Mouse (Mus musculus): ENCODE measurements at regions not wholly inside any gene's neighbourhood (a gene's known extent, or its start where the extent isn't known, plus 50 kb on each side); places are given as distances from the start of the nearest gene placed in this dataset.
A peak's percentile ranks its signal among the peaks of the same experiment; 100 is the strongest.

DNA sequence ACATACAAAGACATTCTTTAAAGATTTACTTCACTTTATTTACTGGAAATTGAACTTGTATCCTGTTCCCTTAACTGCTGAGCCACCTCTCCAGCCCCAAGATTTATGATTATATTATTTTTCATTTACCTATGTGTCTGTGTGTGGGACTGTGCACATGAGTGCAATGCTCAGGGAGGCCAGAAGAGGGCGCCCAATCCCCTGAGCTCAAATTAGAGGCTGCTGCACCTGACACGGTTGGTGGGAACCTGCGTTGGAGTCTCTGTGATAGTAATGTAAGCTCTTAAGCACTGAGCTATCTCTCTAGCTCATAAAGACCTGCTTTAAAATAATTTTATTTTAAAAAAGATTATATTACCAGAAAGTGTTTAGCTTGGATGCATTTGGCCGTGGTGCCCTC is 315.3 kb downstream of the Etnk1 start:
- in situ Hi-C loops (cut with MboI; ENCODE audit: low pct_ligation_motif_present, low pct_unique_long_range_greater_than_20kb, low sequenced_read_pairs) (no loop called here), dilution Hi-C loops (cut with MboI; ENCODE audit: extremely low pct_ligation_motif_present, extremely low pct_unique_long_range_greater_than_20kb, low sequenced_read_pairs) (no loop called here)
- no peak overlapping the region for H3K4me2 ChIP-seq (ENCODE audit: insufficient read depth, low read depth, poor library complexity, severe bottlenecking)
- H3K4me3 ChIP-seq (replicated peaks in 1 of 3; ENCODE audit: low read depth in 2 of 3, low read length in 2 of 3, poor library complexity in 1 of 3) = no peak overlapping the region
- no peaks in the 10 kb centered on the region for H3K4me1 ChIP-seq (ENCODE audit: control insufficient read depth in 1 of 2, insufficient read depth in 2 of 2)
- H3K36me3 ChIP-seq (replicated peaks in 1 of 2; ENCODE audit: control insufficient read depth in 1 of 2, insufficient read depth in 1 of 2, low read length in 1 of 2) = no peaks in the 10 kb centered on the region
- H3K9me3 ChIP-seq (replicated peaks; ENCODE audit: low read length) = no peaks in the 10 kb centered on the region
- TF ChIP-seq ELF1 (IDR thresholded peaks at IDR 0.05; ENCODE audit: low read depth, low read length) = no peak
- TF ChIP-seq ETS1 (conservative IDR thresholded peaks at IDR 0.05; ENCODE audit: low read depth, low read length) = no peak
- no peak for TF ChIP-seq MXI1 (IDR thresholded peaks at IDR 0.05; ENCODE audit: low read depth, low read length)
- no peak for TF ChIP-seq CTCF (conservative IDR thresholded peaks at IDR 0.05 in 1 of 2, IDR thresholded peaks at IDR 0.05 in 1 of 2; ENCODE audit: low read depth in 2 of 2, low read length in 2 of 2)
- no peaks in the 10 kb centered on the region for H3K79me2 ChIP-seq (replicated peaks; ENCODE audit: control insufficient read depth, extremely low read depth, insufficient read depth, poor library complexity, severe bottlenecking)
- H3K27ac ChIP-seq (ENCODE audit: insufficient read depth, low read depth) = no peak overlapping the region
- H3K27me3 ChIP-seq (replicated peaks) = no peaks in the 10 kb centered on the region
- no peak overlapping the region for H3K9ac ChIP-seq (ENCODE audit: insufficient read depth, low read depth)
- peak; percentile 2 for DNase-seq (ENCODE audit: extremely low read depth)

DNA sequence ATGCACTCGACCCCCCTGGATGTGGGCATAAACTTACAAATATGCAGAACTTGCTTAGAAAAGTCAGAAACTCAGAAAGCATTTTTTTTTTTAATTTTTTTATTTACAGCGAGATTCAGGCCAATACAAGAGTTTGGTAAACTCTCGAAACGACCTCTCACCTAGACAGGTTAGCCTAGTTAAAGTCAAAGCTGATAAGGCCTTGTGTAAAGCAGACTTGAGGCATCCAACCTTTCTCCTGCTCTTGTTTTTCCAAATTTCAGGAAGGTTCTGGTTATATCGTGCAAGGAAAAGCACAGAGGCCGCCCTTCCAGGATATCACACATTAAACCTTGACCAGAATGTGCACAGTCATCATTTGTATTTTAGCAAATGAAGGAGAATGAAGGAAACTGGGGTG is 315.8 kb downstream of the Etnk1 start:
- in situ Hi-C loops (cut with MboI; ENCODE audit: low pct_ligation_motif_present, low pct_unique_long_range_greater_than_20kb, low sequenced_read_pairs) = no loop called here
- no peaks in the 10 kb centered on the region for H3K9me3 ChIP-seq (replicated peaks; ENCODE audit: low read length)
- no peak for DNase-seq (ENCODE audit: extremely low read depth)

DNA sequence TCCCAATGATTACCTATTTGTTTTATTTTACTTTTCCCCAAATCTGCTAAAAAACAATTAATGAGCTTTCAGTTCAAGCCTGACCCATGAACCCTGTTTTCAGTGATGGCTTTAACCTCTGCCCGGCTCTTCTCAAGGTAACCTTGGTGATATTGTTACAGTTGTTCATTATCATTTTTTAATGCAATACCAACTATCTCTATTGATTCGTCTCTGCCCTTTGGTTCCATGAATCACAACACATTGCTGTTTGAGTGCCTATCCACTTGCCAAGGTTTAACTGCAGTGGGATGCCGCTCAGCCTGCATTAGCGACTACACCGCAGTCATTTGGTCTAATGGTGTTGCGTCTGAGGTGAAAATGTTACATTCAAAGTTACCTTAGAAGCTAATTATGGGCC is 317.9 kb downstream of the Etnk1 start:
- Histone ChIP-seq H3K36me3 (replicated peaks in 1 of 2; ENCODE audit: control insufficient read depth in 1 of 2, insufficient read depth in 1 of 2, low read length in 1 of 2) (no peaks in the 10 kb centered on the region), H3K4me3 (replicated peaks in 1 of 3; ENCODE audit: low read depth in 2 of 3, low read length in 2 of 3, poor library complexity in 1 of 3) (no peak overlapping the region), H3K4me1 (ENCODE audit: control insufficient read depth in 1 of 2, insufficient read depth in 2 of 2) (no peaks in the 10 kb centered on the region), H3K27me3 (replicated peaks) (no peaks in the 10 kb centered on the region), H3K4me2 (ENCODE audit: insufficient read depth, low read depth, poor library complexity, severe bottlenecking) (no peak overlapping the region), H3K79me2 (replicated peaks; ENCODE audit: control insufficient read depth, extremely low read depth, insufficient read depth, poor library complexity, severe bottlenecking) (no peaks in the 10 kb centered on the region), H3K27ac (ENCODE audit: insufficient read depth, low read depth) (no peak overlapping the region), H3K9me3 (replicated peaks; ENCODE audit: low read length) (no peaks in the 10 kb centered on the region), H3K9ac (ENCODE audit: insufficient read depth, low read depth) (no peak overlapping the region)
- dilution Hi-C loops (cut with MboI; ENCODE audit: extremely low pct_ligation_motif_present, extremely low pct_unique_long_range_greater_than_20kb, low sequenced_read_pairs) (no loop called here), in situ Hi-C loops (cut with MboI; ENCODE audit: low pct_ligation_motif_present, low pct_unique_long_range_greater_than_20kb, low sequenced_read_pairs) (no loop called here)
- TF ChIP-seq NELFE (IDR thresholded peaks at IDR 0.05; ENCODE audit: low read depth, low read length) = no peak
- TF ChIP-seq MYC (IDR thresholded peaks at IDR 0.05; ENCODE audit: low read depth, low read length) = no peak
- TF ChIP-seq MAZ (IDR thresholded peaks at IDR 0.05; ENCODE audit: low read depth, low read length) = no peak
- TF ChIP-seq TCF12 (IDR thresholded peaks at IDR 0.05; ENCODE audit: low read depth, low read length) = no peak
- TF ChIP-seq JUND (conservative IDR thresholded peaks at IDR 0.05; ENCODE audit: low read depth, low read length) = no peak
- no peak for TF ChIP-seq GABPA (IDR thresholded peaks at IDR 0.05; ENCODE audit: insufficient replicate concordance, low read depth, low read length)
- TF ChIP-seq EP300 (IDR thresholded peaks at IDR 0.05; ENCODE audit: low read length) = no peak
- TF ChIP-seq CHD2 (IDR thresholded peaks at IDR 0.05; ENCODE audit: low read length) = no peak
- TF ChIP-seq BHLHE40 (IDR thresholded peaks at IDR 0.05; ENCODE audit: low read depth, low read length) = no peak
- TF ChIP-seq KAT2A (IDR thresholded peaks at IDR 0.05; ENCODE audit: insufficient replicate concordance, low read length) = no peak
- TF ChIP-seq ZNF384 (IDR thresholded peaks at IDR 0.05; ENCODE audit: low read depth, low read length) = no peak
- no peak for TF ChIP-seq POLR2A (IDR thresholded peaks at IDR 0.05; ENCODE audit: low read depth, low read length)
- no peak for TF ChIP-seq USF2 (conservative IDR thresholded peaks at IDR 0.05; ENCODE audit: low read depth, low read length)
- TF ChIP-seq NRF1 (IDR thresholded peaks at IDR 0.05; ENCODE audit: low read depth, low read length) = no peak
- no peak for TF ChIP-seq E2F4 (IDR thresholded peaks at IDR 0.05; ENCODE audit: insufficient replicate concordance, low read depth, low read length)
- no peak for TF ChIP-seq ZKSCAN1 (IDR thresholded peaks at IDR 0.05; ENCODE audit: borderline replicate concordance, low read depth, low read length)
- TF ChIP-seq POLR2AphosphoS2 (IDR thresholded peaks at IDR 0.05; ENCODE audit: low read depth, low read length) = no peak
- no peak for DNase-seq (ENCODE audit: extremely low read depth)

More for the DNA sequence above, 315.8 kb downstream of the Etnk1 start:
- dilution Hi-C loops (cut with MboI; ENCODE audit: extremely low pct_ligation_motif_present, extremely low pct_unique_long_range_greater_than_20kb, low sequenced_read_pairs) = no loop called here
- H3K4me1 ChIP-seq (ENCODE audit: control insufficient read depth in 1 of 2, insufficient read depth in 2 of 2) = no peaks in the 10 kb centered on the region
- no peak overlapping the region for H3K4me3 ChIP-seq (replicated peaks in 1 of 3; ENCODE audit: low read depth in 2 of 3, low read length in 2 of 3, poor library complexity in 1 of 3)
- H3K79me2 ChIP-seq (replicated peaks; ENCODE audit: control insufficient read depth, extremely low read depth, insufficient read depth, poor library complexity, severe bottlenecking) = no peaks in the 10 kb centered on the region
- no peak overlapping the region for H3K27ac ChIP-seq (ENCODE audit: insufficient read depth, low read depth)
- TF ChIP-seq POLR2AphosphoS2 (IDR thresholded peaks at IDR 0.05; ENCODE audit: low read depth, low read length) = no peak
- TF ChIP-seq MEF2A (IDR thresholded peaks at IDR 0.05; ENCODE audit: borderline replicate concordance, low read depth, low read length) = no peak
- TF ChIP-seq MXI1 (IDR thresholded peaks at IDR 0.05; ENCODE audit: low read depth, low read length) = no peak
- H3K9ac ChIP-seq (ENCODE audit: insufficient read depth, low read depth) = no peak overlapping the region
- no peaks in the 10 kb centered on the region for H3K36me3 ChIP-seq (replicated peaks in 1 of 2; ENCODE audit: control insufficient read depth in 1 of 2, insufficient read depth in 1 of 2, low read length in 1 of 2)
- no peak overlapping the region for H3K4me2 ChIP-seq (ENCODE audit: insufficient read depth, low read depth, poor library complexity, severe bottlenecking)
- H3K27me3 ChIP-seq (replicated peaks) = no peaks in the 10 kb centered on the region

Measured in CH12.LX (cell line).